Mouse (Mus musculus): ENCODE measurements around the gene Fry.

Fry gene

DNA sequence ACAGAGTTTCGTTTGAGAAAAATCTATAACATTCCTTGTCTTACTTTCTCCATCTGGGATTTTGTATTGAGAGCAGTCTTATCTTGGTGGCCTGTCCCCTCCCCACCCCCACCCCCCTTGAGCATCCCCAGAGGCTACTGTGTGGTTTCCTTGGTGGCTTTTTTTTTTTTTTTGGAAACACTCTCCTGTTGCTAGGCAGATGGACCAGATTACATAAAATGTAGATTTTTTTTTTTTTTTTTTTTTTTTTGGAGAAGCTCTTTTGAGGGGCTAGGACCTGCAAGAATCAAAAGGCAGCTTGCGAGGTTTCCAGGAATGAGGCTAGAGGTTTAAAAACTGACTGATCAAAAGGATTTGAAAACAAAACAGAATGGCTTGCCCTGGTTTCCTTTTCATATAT is 48.8 kb downstream of the Fry start:
- CTCF ChIA-PET, result interaction anchor here (0.7 kb wide), 3 partner anchors 20 to 123 kb away, joined by 3 to 10 read pairs (median 3); no protein-coding TSS in a partner anchor

DNA sequence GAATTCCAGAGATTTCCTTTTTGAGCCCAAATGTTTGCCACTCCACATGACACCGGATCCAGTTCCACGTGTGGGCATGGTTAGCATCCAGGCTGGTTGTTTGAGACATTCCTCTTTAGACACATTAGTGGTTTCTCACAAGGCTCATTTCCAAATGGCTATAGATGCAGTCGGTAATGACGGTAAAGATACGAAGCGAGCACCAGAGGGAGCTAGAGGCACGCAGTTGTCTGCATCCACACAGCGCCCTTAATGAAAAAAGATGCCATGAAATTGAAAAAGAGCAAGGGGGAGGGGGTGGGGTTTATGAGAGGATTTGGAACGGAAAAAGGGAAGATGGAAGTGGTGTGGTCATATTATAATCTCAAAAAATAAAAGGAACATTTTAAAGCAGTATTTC is 50.3 kb downstream of the Fry start:
- CTCF ChIA-PET, result interaction anchor here (0.6 to 0.7 kb wide), 5 partner anchors 15 to 1352 kb away, joined by 3 to 13 read pairs (median 9); no protein-coding TSS in a partner anchor

DNA sequence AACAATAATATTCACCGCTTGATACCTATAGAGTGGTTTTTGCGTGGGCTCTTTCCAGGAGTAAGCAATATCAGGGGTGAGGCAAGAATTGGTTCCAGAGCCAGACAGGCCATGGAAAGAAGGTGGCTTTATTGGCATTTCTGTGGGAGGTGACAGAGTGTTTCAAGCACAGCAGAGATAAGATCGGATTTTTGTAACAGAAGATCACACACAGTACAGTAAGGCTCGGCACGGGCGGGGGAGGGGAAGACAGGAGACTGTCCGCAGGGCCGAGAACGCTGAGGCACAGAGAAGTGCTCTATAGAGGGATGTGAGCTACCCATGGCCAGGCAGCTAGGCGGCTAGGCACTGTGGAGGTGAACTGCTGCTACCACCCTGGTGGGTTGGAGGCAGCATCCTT is 53.1 kb downstream of the Fry start:
- CTCF ChIA-PET, result no interaction called here

- CTCF ChIA-PET, result no interaction called here
Measured at GRCm38 (mm10) chr5:150173869-150174268, 55.4 kb downstream of the Fry start.

- CTCF ChIA-PET, result no interaction called here
Measured at GRCm38 (mm10) chr5:150174950-150175349, 56.5 kb downstream of the Fry start.

- CTCF ChIA-PET, result no interaction called here
Measured at GRCm38 (mm10) chr5:150176251-150177015, 58.0 kb downstream of the Fry start.

GRCm38 (mm10) chr5:150177757-150178156 is 59.3 kb downstream of the Fry start:
- CTCF ChIA-PET, result interaction anchor here (0.7 kb wide), 2 partner anchors 12 to 58 kb away, joined by 3 to 6 read pairs; no protein-coding TSS in a partner anchor

GRCm38 (mm10) chr5:150178194-150178801 is 59.9 kb downstream of the Fry start:
- CTCF ChIA-PET, result interaction anchor here (0.6 to 0.7 kb wide), 3 partner anchors 12 to 58 kb away, joined by 3 to 6 read pairs (median 5); no protein-coding TSS in a partner anchor

DNA sequence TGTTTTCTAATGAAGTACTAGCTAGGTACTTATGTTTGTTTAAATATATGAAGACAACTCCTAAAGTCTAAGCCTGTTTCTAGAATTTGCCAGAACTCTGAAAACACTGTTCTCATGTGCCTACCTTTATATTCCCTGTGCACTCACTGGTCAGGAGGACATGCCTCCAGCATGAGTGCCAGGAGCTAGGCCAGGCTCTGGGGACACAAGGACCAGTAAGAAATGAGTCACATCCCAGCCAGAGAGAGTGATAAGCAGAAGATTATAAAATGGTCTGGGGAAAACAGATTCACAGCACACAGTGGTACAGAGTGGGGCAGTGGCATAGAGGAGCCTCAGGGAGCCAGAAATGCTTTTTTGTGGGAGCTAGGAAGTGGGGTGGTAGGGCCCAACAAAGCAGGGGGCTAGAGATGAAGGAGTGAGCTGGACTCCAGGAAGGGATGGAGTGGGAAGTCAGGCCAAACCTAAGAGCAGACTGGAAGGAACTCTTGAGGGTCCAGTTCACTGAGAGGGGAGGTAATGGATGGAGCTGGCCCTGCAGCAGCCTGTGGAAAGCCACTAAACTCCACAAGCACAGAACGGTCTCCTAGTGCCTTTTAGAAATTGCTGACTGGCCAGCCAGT is 62.7 kb downstream of the Fry start:
- CTCF ChIA-PET, result no interaction called here

DNA sequence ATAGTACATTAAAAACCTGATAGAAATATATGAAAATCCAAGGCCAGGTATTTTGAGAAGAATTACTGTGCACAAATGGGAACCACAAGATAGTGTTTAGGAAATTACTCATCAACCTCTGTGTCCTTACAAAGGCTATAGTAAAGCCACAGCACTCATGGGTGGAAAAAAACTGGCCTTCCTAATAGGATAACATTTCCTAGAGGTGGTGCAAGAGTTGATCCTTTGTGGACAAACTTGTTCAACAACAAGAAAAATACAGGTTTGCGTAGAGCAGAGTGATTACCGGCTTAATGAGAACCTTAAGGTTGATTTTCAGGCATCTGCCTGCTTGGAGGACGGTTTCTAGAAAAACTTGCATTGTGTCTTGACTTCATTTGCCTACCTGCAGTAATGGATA is 66.5 kb downstream of the Fry start:
- CTCF ChIA-PET, result no interaction called here

- CTCF ChIA-PET, result interaction anchor here (1.0 kb wide), 1 partner anchor 20 kb away, joined by 4 read pairs; no protein-coding TSS in a partner anchor
Measured at GRCm38 (mm10) chr5:150186121-150186520, 67.7 kb downstream of the Fry start.

GRCm38 (mm10) chr5:150186676-150187075 is 68.2 kb downstream of the Fry start:
- CTCF ChIA-PET, result interaction anchor here (1.0 kb wide), 1 partner anchor 21 kb away, joined by 4 read pairs; no protein-coding TSS in a partner anchor

- CTCF ChIA-PET, result interaction anchor here (0.7 kb wide), 1 partner anchor 72 kb away, joined by 3 read pairs; no protein-coding TSS in a partner anchor
Measured at GRCm38 (mm10) chr5:150188031-150188430, 69.6 kb downstream of the Fry start.

DNA sequence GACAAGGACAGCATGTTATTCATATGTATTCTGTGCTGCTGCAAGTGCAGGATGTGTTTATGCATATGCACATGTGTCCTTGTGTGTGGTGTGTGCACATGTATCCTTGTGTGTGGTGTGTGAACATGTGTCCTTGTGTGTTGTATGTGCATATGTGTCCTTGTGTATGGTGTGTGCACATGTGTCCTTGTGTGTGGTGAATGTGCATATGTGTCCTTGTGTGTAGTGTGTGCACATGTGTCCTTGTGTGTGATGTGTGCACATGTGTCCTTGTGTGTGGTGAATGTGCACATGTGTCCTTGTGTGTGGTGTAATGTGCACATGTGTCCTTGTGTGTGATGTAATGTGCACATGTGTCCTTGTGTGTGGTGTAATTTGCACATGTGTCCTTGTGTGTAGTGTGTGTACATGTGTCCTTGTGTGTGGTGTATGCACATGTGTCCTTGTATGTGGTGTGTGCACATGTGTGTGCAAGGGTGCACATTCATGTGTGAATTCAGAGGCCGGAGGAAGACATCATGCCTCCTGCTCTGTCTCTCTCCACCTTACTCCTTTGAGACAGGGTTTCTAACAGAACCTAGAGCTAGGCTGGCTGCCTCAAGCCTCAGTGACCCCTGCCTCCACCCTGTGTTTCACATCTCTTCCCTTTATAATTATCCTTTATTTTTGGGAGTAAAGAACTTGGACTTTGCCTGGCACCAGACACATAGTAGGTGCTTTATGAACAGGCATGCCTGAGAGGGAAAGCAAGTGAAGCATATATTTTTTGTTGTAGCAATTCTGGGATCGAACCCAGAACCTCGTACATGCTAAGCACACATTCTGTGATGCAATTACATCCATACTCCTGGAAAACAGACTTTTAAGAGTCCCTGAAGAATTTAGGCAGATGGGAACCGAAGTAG is 72.3 kb downstream of the Fry start:
- CTCF ChIA-PET, result no interaction called here

- CTCF ChIA-PET, result interaction anchor here (0.5 to 0.8 kb wide), 5 partner anchors 30 to 1180 kb away, joined by 4 to 15 read pairs (median 9); no protein-coding TSS in a partner anchor
Measured at GRCm38 (mm10) chr5:150195514-150196210, 77.2 kb downstream of the Fry start.

DNA sequence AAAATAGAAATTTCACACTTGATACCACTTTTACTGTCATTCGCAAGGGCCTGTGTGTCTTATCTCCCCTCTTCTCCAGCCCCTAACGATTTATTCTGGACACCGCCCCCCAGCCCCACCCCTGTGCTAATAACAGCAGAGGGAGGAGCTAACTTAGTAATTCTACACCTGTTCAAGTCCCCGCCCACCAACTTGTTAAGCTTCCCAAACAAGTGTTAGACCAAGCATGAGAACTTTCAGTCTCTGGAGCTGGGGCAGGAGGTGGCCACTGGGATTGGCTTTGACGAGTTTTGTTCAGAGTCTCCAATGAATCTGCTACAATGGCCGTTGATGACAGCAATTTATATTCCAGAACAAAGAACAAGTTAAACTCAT is 77.8 kb downstream of the Fry start:
- CTCF ChIA-PET, result interaction anchor here (0.6 to 0.8 kb wide), 4 partner anchors 31 to 541 kb away, joined by 4 to 15 read pairs (median 10); no protein-coding TSS in a partner anchor

DNA sequence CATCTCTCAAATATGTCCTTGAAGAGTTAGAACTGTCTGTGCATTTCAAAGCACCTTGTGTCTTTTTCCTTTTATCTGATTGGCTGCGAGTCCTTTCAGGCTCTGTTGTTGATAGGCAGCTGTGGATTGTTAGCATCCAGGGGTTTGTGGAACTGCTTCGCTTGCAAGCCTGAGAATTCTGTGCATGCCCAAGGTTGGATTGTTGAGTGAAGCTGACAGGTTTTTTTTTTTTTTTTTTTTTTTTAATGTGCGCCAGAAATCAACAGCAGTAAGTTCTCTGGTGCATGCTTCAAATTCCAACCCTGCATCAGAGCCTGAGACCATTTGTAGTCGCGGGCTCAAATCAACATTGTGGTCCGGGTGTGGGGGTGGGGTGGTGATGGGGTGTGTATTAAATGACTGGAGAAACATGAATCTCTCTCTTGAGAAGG is 78.5 kb downstream of the Fry start:
- CTCF ChIA-PET, result interaction anchor here (1.2 kb wide), 1 partner anchor 14 kb away, joined by 5 read pairs; no protein-coding TSS in a partner anchor

- CTCF ChIA-PET, result no interaction called here
Measured at GRCm38 (mm10) chr5:150206749-150207148, 88.3 kb downstream of the Fry start.

DNA sequence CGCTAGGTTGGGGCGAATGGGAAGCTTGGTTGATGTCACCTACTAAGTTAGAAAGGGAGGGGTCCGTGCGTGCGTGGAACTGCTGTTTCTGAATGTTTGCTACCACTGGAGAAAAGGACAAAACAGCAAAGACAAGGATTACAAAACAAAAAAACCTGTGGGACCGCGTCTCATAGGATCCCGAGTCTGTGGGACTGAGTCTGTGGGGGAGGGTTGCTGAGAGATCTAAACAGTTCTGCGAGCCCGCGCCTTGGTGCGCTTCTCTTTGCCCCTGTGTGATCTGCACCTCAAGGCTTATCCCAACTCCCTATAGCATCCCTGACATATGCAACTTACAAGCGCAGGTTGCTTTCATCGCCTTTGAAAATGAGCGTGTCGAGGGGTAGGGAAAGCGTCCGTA is 89.2 kb downstream of the Fry start:
- CTCF ChIA-PET, result no interaction called here

DNA sequence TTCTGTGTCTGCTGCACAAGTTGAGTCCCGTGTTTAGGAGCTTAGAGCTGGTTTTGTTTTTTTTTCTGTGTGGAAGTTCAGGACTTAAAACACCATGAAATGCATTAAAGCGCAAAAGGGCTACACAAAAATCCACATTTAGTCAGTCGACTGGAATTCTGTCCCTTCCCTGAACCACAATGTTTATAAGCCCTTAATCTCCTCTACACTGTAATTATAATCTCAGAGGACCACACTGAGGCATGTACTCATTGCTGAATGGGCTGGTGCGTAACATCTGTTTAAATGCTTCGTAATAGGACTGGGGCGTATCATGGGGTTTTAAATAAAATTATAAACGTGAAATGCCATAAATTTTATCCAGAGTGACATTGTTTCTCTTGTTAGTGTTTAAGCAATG is 89.6 kb downstream of the Fry start:
- CTCF ChIA-PET, result no interaction called here

- CTCF ChIA-PET, result no interaction called here
Measured at GRCm38 (mm10) chr5:150214081-150214480, 95.6 kb downstream of the Fry start.

Data from spleen, embryonic (tissue).